Mouse (Mus musculus): ENCODE data around the gene P2ry2.

DNA sequence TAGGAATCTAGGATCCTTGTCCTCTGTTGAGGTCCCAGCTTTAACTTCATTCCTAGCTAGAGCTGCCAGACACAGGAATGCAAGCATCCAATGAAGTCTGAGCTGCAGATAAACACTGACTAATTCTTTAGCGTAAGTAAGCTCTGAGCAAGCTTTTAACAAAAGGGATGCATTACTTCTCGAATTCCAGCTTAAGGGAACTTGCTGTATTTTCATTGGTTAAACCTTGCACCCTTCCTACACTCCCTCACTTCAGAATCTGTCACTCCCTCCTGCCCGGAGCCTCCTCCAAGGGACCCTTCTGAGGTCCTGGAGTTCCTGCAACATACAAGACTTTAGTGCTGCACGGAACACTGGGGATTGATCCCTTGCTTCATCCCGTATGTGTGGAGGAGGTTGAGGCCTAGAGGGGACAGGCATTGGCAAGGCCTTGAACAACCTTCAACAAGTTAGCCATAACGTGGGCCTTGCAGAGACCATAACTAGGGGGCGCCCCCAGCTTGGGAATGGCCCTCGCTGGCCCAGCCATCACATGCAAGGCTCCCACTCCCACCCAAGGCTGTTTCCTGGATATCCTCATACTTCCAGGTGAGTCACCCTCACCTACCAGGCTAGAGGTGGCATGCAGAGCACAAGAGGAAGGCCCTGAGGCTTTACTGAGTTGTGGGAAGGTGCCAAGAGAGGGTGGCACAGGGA is 31.3 kb upstream of the P2ry2 start:
- TF ChIP-seq ZNF384 (IDR thresholded peaks at IDR 0.05; ENCODE audit: low read depth, low read length) = no peak
- TF ChIP-seq MAFK (IDR thresholded peaks at IDR 0.05; ENCODE audit: insufficient read depth, low read depth, low read length) = no peak

Data from ES-E14 (cell line).